Mouse (Mus musculus) limb, embryonic 13.5 days (tissue): Measurements from ENCODE around the gene Xylt1. TPM values are rescaled to one million over a fixed set of nuclear protein-coding genes. Genes with fewer than 3 reads are reported as not detected.

ENCODE experiments used
- ATAC-seq: fragments of 200-750 bp; cut with Nextera tagmentation; 2 replicates; pipeline ENCODE4 v1.8.0; 2017; ENCODE audit warnings: low read depth, moderate number of reproducible peaks, moderate TSS enrichment; ENCODE audit not compliant: low FRiP score
- H3K27ac ChIP-seq: fragments of 300-500 bp; sonication (generic); 2 replicates; pipeline ENCODE4 v1.5.1; 2015; ENCODE audit warnings: inconsistent platforms, mild to moderate bottlenecking, moderate library complexity
- H3K27me3 ChIP-seq: fragments of 300-500 bp; sonication (generic); 2 replicates; pipeline ENCODE4 v1.6.1; 2015; ENCODE audit warnings: mild to moderate bottlenecking, inconsistent platforms
- H3K36me3 ChIP-seq: fragments of 300-500 bp; sonication (generic); 2 replicates; pipeline ENCODE4 v1.6.1; 2015; ENCODE audit warnings: inconsistent platforms, mild to moderate bottlenecking, moderate library complexity
- H3K4me1 ChIP-seq: fragments of 300-500 bp; sonication (generic); 2 replicates; pipeline ENCODE4 v1.6.1; 2015; ENCODE audit warnings: inconsistent platforms
- H3K4me2 ChIP-seq: fragments of 300-500 bp; sonication (generic); replicated peaks from 2 replicates; pipeline ENCODE4 v1.6.1; 2015; ENCODE audit warnings: inconsistent platforms, mild to moderate bottlenecking, moderate library complexity
- H3K4me3 ChIP-seq: fragments of 300-500 bp; sonication (generic); 2 replicates; pipeline ENCODE4 v1.5.1; 2015; ENCODE audit warnings: moderate library complexity, mild to moderate bottlenecking, inconsistent platforms
- H3K9ac ChIP-seq: fragments of 300-500 bp; sonication (generic); 2 replicates; pipeline ENCODE4 v1.6.1; 2015; ENCODE audit warnings: mild to moderate bottlenecking, inconsistent platforms
- H3K9me3 ChIP-seq: fragments of 300-500 bp; sonication (generic); 2 replicates; pipeline ENCODE4 v1.6.1; 2016; ENCODE audit warnings: inconsistent platforms
- WGBS: fragments of 180-500 bp; shearing (Covaris S2); methylation state at CpG from one replicate; pipeline ENCODE4 v1.1.7; 2015; 5-methylcytosine and 5-hydroxymethylcytosine counted together
- polyA plus RNA-seq: library from polyadenylated mRNA; unstranded; fragments of >200 nt; fragmentation: Nextera tagmentation; extraction: Ambion mirVana; gene quantifications from 2 replicates; pipeline ENCODE4 v1.2.1, GENCODE M21; 2015

Xylt1 gene
- polyA plus RNA-seq, 1 experiment from 2014 or later: 2.7 TPM

GRCm38 (mm10) chr7:117510113-117510512 lies 129.3 kb downstream of the Xylt1 start:
- peak; percentile 41; the same call in 1 of the 2 replicates for ATAC-seq
- Histone ChIP-seq H3K4me3 (no peak overlapping the region), H3K36me3 (no peaks in the 10 kb centered on the region), H3K27me3 (no peaks in the 10 kb centered on the region; the same call in 1 of the 2 replicates), H3K27ac (no peak overlapping the region), H3K4me2 (no peak overlapping the region), H3K9me3 (no peaks in the 10 kb centered on the region), H3K9ac (no peak overlapping the region), H3K4me1 (peaks cover 23% of the 10 kb centered on the region)
- 77% methylated on average over 2 of the region's 2 CpGs for WGBS

- no peak overlapping the region for H3K4me2 ChIP-seq
- H3K36me3 ChIP-seq: no peaks in the 10 kb centered on the region
- no peak for ATAC-seq
- H3K27me3 ChIP-seq: no peaks in the 10 kb centered on the region; the same call in 1 of the 2 replicates
- peaks cover 17% of the 10 kb centered on the region for H3K4me1 ChIP-seq
- no peaks in the 10 kb centered on the region for H3K9me3 ChIP-seq
- H3K4me3 ChIP-seq: no peak overlapping the region
- no peak overlapping the region for H3K27ac ChIP-seq
- 82% methylated on average over 2 of the region's 2 CpGs for WGBS
- no peak overlapping the region for H3K9ac ChIP-seq
Measured at GRCm38 (mm10) chr7:117512301-117512700, 131.5 kb downstream of the Xylt1 start.

GRCm38 (mm10) chr7:117515794-117516193 lies 135.0 kb downstream of the Xylt1 start:
- Histone ChIP-seq H3K27ac (no peak overlapping the region), H3K27me3 (no peaks in the 10 kb centered on the region), H3K9ac (no peak overlapping the region), H3K4me3 (no peak overlapping the region), H3K9me3 (no peaks in the 10 kb centered on the region), H3K4me2 (no peak overlapping the region), H3K4me1 (no peaks in the 10 kb centered on the region), H3K36me3 (no peaks in the 10 kb centered on the region)
- WGBS: 57% methylated on average over 1 of the region's 1 CpGs
- no peak for ATAC-seq

GRCm38 (mm10) chr7:117516896-117517295 lies 136.1 kb downstream of the Xylt1 start:
- 45% methylated on average over 4 of the region's 4 CpGs for WGBS
- no peaks in the 10 kb centered on the region for H3K27me3 ChIP-seq

DNA sequence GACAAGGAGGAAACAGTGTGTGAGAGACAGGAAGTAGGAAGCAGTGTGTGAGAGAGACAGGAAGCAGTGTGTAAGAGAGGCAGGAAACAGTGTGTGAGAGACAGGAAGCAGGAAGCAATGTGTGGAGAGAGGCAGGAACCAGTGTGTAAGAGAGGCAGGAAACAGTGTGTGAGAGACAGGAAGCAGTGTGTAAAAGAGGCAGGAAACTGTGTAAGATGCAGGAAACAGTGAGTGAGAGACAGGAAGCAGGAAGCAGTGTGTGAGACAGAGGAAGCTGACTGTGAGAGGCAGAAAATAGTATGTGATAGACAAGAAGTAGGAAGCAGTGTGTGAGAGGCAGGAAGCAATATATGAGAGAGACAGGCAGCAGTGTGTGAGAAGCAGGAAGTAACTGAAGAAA lies 140.6 kb downstream of the Xylt1 start:
- Histone ChIP-seq H3K36me3 (no peaks in the 10 kb centered on the region), H3K4me2 (no peak overlapping the region), H3K27me3 (no peaks in the 10 kb centered on the region), H3K9me3 (no peaks in the 10 kb centered on the region), H3K27ac (no peak overlapping the region), H3K4me3 (no peak overlapping the region), H3K4me1 (peaks cover 15% of the 10 kb centered on the region), H3K9ac (no peak overlapping the region)
- no peak for ATAC-seq

More at GRCm38 (mm10) chr7:117516896-117517295, 136.1 kb downstream of the Xylt1 start:
- H3K36me3 ChIP-seq: no peaks in the 10 kb centered on the region
- H3K4me3 ChIP-seq: no peak overlapping the region
- no peak overlapping the region for H3K4me2 ChIP-seq
- ATAC-seq: no peak
- no peak overlapping the region for H3K27ac ChIP-seq
- H3K4me1 ChIP-seq: peaks cover 2% of the 10 kb centered on the region
- no peaks in the 10 kb centered on the region for H3K9me3 ChIP-seq
- H3K9ac ChIP-seq: no peak overlapping the region

DNA sequence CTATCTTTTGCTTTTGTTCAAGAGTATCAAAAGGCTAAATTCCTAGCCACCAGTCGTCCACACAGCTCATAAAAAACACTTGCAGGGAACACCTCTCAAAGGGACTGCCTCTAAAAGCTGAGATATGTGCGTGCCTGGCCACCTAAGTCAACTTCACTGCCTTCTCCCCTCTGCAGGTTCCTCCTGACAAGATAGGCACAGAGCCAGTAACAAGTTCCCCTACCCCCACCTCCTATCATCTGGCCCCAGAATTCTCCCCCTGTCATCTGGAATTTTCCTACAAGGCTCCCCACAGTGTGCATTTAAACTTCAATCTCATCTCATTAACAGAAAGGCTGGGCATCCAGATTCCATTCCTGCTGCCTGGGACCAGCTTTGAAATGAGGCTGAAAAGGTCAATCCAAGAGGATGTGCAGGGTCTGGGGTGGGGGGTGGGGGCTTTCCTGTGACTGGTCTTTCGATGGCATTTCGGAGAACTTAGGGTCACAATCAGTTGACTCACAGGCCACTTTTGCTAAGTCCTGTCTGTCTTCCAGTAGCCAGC lies 141.4 kb downstream of the Xylt1 start:
- Histone ChIP-seq H3K4me3 (no peak overlapping the region), H3K9me3 (no peaks in the 10 kb centered on the region), H3K9ac (no peak overlapping the region), H3K36me3 (no peaks in the 10 kb centered on the region), H3K27ac (no peak overlapping the region), H3K4me1 (peaks cover 15% of the 10 kb centered on the region), H3K27me3 (no peaks in the 10 kb centered on the region), H3K4me2 (no peak overlapping the region)
- 25% methylated on average over 4 of the region's 4 CpGs for WGBS
- ATAC-seq: no peak

- no peaks in the 10 kb centered on the region for H3K36me3 ChIP-seq
- no peak overlapping the region for H3K27ac ChIP-seq
- H3K4me1 ChIP-seq: peaks cover 15% of the 10 kb centered on the region
- no peaks in the 10 kb centered on the region for H3K9me3 ChIP-seq
- ATAC-seq: no peak
- H3K27me3 ChIP-seq: no peaks in the 10 kb centered on the region
- 26% methylated on average over 7 of the region's 7 CpGs for WGBS
- no peak overlapping the region for H3K4me2 ChIP-seq
- H3K4me3 ChIP-seq: no peak overlapping the region
- no peak overlapping the region for H3K9ac ChIP-seq
Measured at GRCm38 (mm10) chr7:117524430-117525214, 143.8 kb downstream of the Xylt1 start.

DNA sequence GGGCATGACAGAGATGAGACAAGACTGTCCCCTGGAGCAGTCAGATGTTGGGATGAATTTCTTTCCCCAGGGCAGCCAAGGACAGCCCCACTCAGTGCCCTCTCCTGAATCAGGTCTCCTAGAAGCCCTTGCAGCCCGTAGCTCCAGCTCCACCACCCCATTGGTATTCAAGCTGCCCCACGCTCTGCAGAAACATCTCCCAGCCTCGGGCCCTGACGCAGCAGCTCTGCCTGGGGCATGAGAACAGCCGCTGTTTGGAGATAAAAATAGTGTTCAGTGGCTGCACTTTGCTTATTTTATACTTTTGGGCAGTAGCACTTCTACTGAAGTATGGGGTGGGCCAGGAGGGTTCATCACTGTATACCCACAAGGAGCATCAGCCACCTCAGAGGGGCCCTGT lies 144.9 kb downstream of the Xylt1 start:
- H3K36me3 ChIP-seq: no peaks in the 10 kb centered on the region
- WGBS: 84% methylated on average over 5 of the region's 5 CpGs
- no peak for ATAC-seq
- H3K27me3 ChIP-seq: no peaks in the 10 kb centered on the region
- H3K27ac ChIP-seq: no peak overlapping the region
- H3K4me1 ChIP-seq: peaks cover 15% of the 10 kb centered on the region
- no peaks in the 10 kb centered on the region for H3K9me3 ChIP-seq
- H3K4me2 ChIP-seq: no peak overlapping the region
- H3K4me3 ChIP-seq: no peak overlapping the region
- no peak overlapping the region for H3K9ac ChIP-seq

- Histone ChIP-seq H3K4me3 (no peak overlapping the region), H3K9me3 (no peaks in the 10 kb centered on the region), H3K27ac (no peak overlapping the region), H3K9ac (no peak overlapping the region), H3K36me3 (no peaks in the 10 kb centered on the region), H3K4me1 (peaks cover 15% of the 10 kb centered on the region), H3K4me2 (no peak overlapping the region), H3K27me3 (no peaks in the 10 kb centered on the region)
- no peak for ATAC-seq
- 90% methylated on average over 3 of the region's 3 CpGs for WGBS
Measured at GRCm38 (mm10) chr7:117526570-117526969, 145.8 kb downstream of the Xylt1 start.

DNA sequence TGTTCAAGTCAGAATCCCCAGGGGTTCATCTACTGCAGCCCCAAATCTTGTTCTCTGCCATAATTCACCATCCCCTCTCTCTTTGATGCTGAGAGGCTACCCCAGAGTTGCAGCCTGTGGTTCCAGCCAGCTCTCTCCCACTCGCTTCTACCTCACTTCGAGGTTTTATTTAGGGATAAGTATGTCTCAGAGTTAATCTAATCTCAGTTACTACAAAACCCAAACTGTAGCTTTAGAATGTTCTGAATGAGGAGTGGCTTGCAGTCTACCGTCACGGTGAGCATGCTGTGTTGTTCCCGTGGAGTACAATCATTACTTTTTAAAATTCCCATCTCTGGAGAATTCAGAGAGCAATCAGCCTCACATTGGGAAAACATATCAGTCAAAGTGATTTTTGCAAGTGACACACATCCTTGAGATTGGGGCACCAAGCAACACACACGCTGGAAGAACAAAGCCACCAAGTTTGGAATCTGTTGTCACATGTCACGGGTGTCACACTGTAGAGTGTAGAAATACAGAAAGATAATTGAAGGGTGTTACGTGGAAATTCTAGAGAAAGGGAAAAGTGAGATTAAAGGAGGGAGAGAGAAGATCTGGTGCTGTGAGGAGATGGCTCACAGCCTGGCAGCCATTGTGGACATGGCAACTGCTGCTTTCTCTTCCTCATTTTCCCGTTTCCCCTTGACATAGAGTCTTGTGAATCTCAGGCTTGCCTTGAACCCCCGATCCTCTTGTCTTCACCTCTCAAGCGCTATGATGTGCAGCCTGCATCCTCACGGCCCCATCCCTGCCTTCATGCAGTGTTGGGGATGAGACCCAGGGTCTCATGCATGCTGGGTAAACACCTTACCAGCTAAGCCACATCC lies 149.2 kb downstream of the Xylt1 start:
- Histone ChIP-seq H3K27ac (no peak overlapping the region), H3K9me3 (no peaks in the 10 kb centered on the region), H3K27me3 (no peaks in the 10 kb centered on the region), H3K4me2 (no peak overlapping the region), H3K4me3 (no peak overlapping the region), H3K36me3 (no peaks in the 10 kb centered on the region), H3K4me1 (no peaks in the 10 kb centered on the region), H3K9ac (no peak overlapping the region)
- 80% methylated on average over 12 of the region's 12 CpGs for WGBS
- ATAC-seq: no peak

GRCm38 (mm10) chr7:117532651-117533050 lies 151.9 kb downstream of the Xylt1 start:
- Histone ChIP-seq H3K4me2 (no peak overlapping the region), H3K27me3 (no peaks in the 10 kb centered on the region), H3K27ac (no peak overlapping the region), H3K36me3 (no peaks in the 10 kb centered on the region), H3K9ac (no peak overlapping the region), H3K4me1 (peaks cover 5% of the 10 kb centered on the region; the same call in 1 of the 2 replicates), H3K4me3 (no peak overlapping the region), H3K9me3 (no peaks in the 10 kb centered on the region)
- ATAC-seq: no peak
- WGBS: 57% methylated on average over 3 of the region's 3 CpGs

DNA sequence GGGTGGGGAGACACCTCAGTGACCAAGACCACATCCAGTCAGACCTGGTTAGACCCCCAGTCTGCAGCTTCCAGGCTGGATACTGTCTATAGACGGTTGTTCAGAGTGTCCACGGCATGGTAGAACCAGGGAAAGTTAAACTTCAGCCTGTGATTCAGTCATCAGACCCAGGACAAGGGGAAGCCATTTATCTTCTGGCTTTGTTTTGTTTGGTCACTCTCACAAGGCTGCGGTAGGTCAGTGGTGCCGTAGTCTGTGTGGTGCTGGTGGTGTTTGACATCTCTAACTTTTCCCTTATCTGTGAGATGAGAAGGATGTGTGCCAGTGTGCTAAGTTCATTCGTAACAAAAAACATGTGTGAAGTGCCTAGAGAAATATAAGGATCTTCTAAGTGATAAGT lies 152.4 kb downstream of the Xylt1 start:
- no peak for ATAC-seq
- Histone ChIP-seq H3K27ac (no peak overlapping the region), H3K4me1 (peaks cover 9% of the 10 kb centered on the region), H3K27me3 (no peaks in the 10 kb centered on the region), H3K36me3 (no peaks in the 10 kb centered on the region), H3K4me2 (no peak overlapping the region), H3K9me3 (no peaks in the 10 kb centered on the region), H3K4me3 (no peak overlapping the region), H3K9ac (no peak overlapping the region)
- WGBS: 57% methylated on average over 5 of the region's 5 CpGs
